19 mouse cellular contexts compared by ENCODE assay signal in genomic region chr16:18955070-18955469, GRCm38 (mm10).
"Had no signal": no experiment of that assay in that cellular context is flagged by ENCODE, and none has a peak within 500 bp of the region (broad histone marks: within the 10 kb centered on the region; RNA-seq: fewer than 3 reads in every experiment).

No protein-coding gene starts in this region.

- H3K9ac ChIP-seq: liver, embryonic 15.5 days; liver, postnatal 0 days; lung, embryonic 15.5 days; midbrain, embryonic 13.5 days; midbrain, embryonic 15.5 days; neural tube, embryonic 12.5 days; stomach, embryonic 15.5 days had no signal

- H3K4me3 ChIP-seq: liver, embryonic 15.5 days; lung, embryonic 15.5 days; megakaryocyte, embryonic 14.5 days; midbrain, embryonic 13.5 days; midbrain, embryonic 15.5 days; neural tube, embryonic 12.5 days; stomach, embryonic 15.5 days had no signal

- H3K27me3 ChIP-seq: liver, embryonic 15.5 days; lung, embryonic 15.5 days; megakaryocyte, embryonic 14.5 days; midbrain, embryonic 13.5 days; midbrain, embryonic 15.5 days; neural tube, embryonic 12.5 days; stomach, embryonic 15.5 days had no signal

- H3K4me2 ChIP-seq: liver, embryonic 15.5 days; lung, embryonic 15.5 days; midbrain, embryonic 11.5 days; midbrain, embryonic 13.5 days; midbrain, embryonic 15.5 days; neural tube, embryonic 12.5 days; stomach, embryonic 15.5 days had no signal

- H3K9me3 ChIP-seq: lung, embryonic 15.5 days; megakaryocyte, embryonic 14.5 days; stomach, embryonic 15.5 days had no signal

- H3K4me1 ChIP-seq: liver, embryonic 15.5 days; lung, embryonic 15.5 days; midbrain, embryonic 13.5 days; midbrain, embryonic 15.5 days; neural tube, embryonic 12.5 days; stomach, embryonic 15.5 days had no signal

- DNase-seq: liver, postnatal 0 days; lung, adult 2 months; lung, postnatal 14 days; lung, postnatal 36 days; right cerebral cortex, postnatal 25 days; right cerebral cortex, postnatal 4 days; thymus, adult 18-20 months; thymus, postnatal 14 days; thymus, postnatal 36 days had no signal

- ATAC-seq: liver, postnatal 0 days; lung, postnatal 0 days; midbrain, embryonic 13.5 days; midbrain, embryonic 15.5 days had no signal

- H3K27ac ChIP-seq: liver, embryonic 15.5 days; lung, embryonic 15.5 days; macrophage; midbrain, embryonic 13.5 days; midbrain, embryonic 15.5 days; neural tube, embryonic 12.5 days; stomach, embryonic 15.5 days had no signal
